Mouse (Mus musculus) E14TG2a.4 (cell line): ENCODE data around the gene Eri3.

ENCODE experiments used
- H3K27me3 ChIP-seq: 2 replicates; pipeline ENCODE4 v1.6.1; 2014; ENCODE audit warnings: low read length, control low read depth; ENCODE audit not compliant: insufficient read depth
- H3K36me3 ChIP-seq: 2 replicates; pipeline ENCODE4 v1.6.1; 2014; ENCODE audit warnings: low read length, control low read depth; ENCODE audit not compliant: insufficient read depth
- H3K4me1 ChIP-seq: replicated peaks from 2 replicates; pipeline ENCODE4 v1.6.1; 2014; ENCODE audit warnings: low read depth, low read length, control low read depth
- H3K4me3 ChIP-seq: replicated peaks from 2 replicates; pipeline ENCODE4 v1.5.1; 2014; ENCODE audit warnings: mild to moderate bottlenecking, low read length
- H3K9me3 ChIP-seq: 2 replicates; pipeline ENCODE4 v1.6.1; 2014; ENCODE audit warnings: low read length, control low read depth
- CTCF ChIP-seq: conservative IDR thresholded peaks from 2 replicates; pipeline ENCODE4 v1.5.1; 2014; ENCODE audit warnings: low read length
- NANOG ChIP-seq: IDR thresholded peaks from 2 replicates; pipeline ENCODE4 v1.6.1; 2014; ENCODE audit warnings: borderline replicate concordance, low read length, mixed read lengths
- POU5F1 ChIP-seq: IDR thresholded peaks from 2 replicates; pipeline ENCODE4 v1.6.1; 2014; ENCODE audit warnings: low read length, borderline replicate concordance

The Eri3 gene

DNA sequence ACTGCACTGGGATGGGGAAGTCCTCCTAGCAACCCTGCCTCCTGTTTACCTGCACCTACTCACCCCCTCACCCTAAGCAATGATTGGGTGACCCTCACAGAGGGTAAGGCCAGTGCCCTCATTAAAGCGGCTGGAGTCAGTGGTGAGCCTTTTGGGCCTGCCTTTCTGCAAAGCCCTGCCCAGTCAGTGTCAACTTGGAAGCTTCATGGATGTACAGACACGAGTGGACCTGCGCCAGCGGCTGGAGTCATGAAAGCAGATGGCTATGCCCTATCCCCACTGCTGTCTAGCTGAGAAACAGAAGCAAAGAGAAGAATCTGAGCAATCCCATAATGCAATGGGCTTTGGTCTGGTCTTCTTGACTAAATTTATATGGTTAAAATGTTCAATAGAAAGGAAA is 136.2 kb downstream of the Eri3 start:
- peaks cover 8% of the 10 kb centered on the region for H3K4me1 ChIP-seq
- no peak for TF ChIP-seq POU5F1
- no peak for TF ChIP-seq NANOG
- TF ChIP-seq CTCF, result no peak
- no peaks in the 10 kb centered on the region for H3K27me3 ChIP-seq
- no peak overlapping the region for H3K4me3 ChIP-seq
- peaks cover 34% of the 10 kb centered on the region for H3K9me3 ChIP-seq
- H3K36me3 ChIP-seq, result no peaks in the 10 kb centered on the region

GRCm38 (mm10) chr4:117705361-117705760 is 155.2 kb downstream of the Eri3 start:
- Histone ChIP-seq H3K36me3 (no peaks in the 10 kb centered on the region), H3K4me1 (peaks cover 9% of the 10 kb centered on the region), H3K4me3 (no peak overlapping the region), H3K27me3 (no peaks in the 10 kb centered on the region), H3K9me3 (peaks cover 10% of the 10 kb centered on the region)
- no peak for TF ChIP-seq NANOG
- no peak for TF ChIP-seq POU5F1
- TF ChIP-seq CTCF, result peak; percentile 83

GRCm38 (mm10) chr4:117708780-117709550 is 158.8 kb downstream of the Eri3 start:
- Histone ChIP-seq H3K9me3 (no peaks in the 10 kb centered on the region), H3K36me3 (no peaks in the 10 kb centered on the region)
- no peak for TF ChIP-seq CTCF
- no peak for TF ChIP-seq NANOG
- TF ChIP-seq POU5F1, result no peak

DNA sequence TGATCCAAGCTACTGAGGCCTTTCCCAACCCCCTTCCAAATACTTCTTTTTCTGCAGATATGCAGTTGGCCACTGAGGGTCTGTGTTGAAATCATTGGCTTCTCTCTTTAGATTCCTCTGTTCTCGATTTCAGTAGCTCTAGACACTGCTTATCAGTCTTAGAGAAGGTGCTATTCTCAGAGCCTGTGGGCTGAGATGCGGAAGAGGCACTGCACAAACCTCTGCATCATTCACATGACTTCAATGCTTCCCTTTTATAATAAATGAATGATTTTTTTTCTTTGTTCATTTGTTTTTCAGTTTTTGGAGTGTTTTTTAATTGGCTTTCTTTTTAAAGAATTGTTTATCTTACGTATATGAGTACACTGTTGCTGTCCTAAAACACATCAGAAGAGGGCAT is 162.1 kb downstream of the Eri3 start:
- TF ChIP-seq POU5F1 (no peak), CTCF (no peak), NANOG (no peak)
- Histone ChIP-seq H3K4me1 (no peaks in the 10 kb centered on the region), H3K9me3 (no peaks in the 10 kb centered on the region), H3K36me3 (no peaks in the 10 kb centered on the region), H3K27me3 (no peaks in the 10 kb centered on the region), H3K4me3 (no peak overlapping the region)

More at GRCm38 (mm10) chr4:117708780-117709550, 158.8 kb downstream of the Eri3 start:
- no peaks in the 10 kb centered on the region for H3K27me3 ChIP-seq
- H3K4me3 ChIP-seq, result no peak overlapping the region
- H3K4me1 ChIP-seq, result peaks cover 9% of the 10 kb centered on the region

- H3K4me3 ChIP-seq, result no peak overlapping the region
- no peaks in the 10 kb centered on the region for H3K36me3 ChIP-seq
- H3K27me3 ChIP-seq, result no peaks in the 10 kb centered on the region
- no peaks in the 10 kb centered on the region for H3K9me3 ChIP-seq
- no peak for TF ChIP-seq CTCF
- TF ChIP-seq POU5F1, result no peak
- no peak for TF ChIP-seq NANOG
- no peaks in the 10 kb centered on the region for H3K4me1 ChIP-seq
These were observed 163.3 kb downstream of the Eri3 start for GRCm38 (mm10) chr4:117713303-117714098.
